Mouse (Mus musculus) CH12.LX (cell line): Measurements from ENCODE around the gene Gm28539. TPM values are rescaled to one million over a fixed set of nuclear protein-coding genes. Genes with fewer than 3 reads are reported as not detected.

Experiments used
- DNase-seq: peaks from one replicate; pipeline ENCODE4 v3.0.0-alpha.2; 2013; ENCODE audit errors: extremely low read depth
- H3K27ac ChIP-seq: 2 replicates; pipeline ENCODE4 v1.5.1; 2012; ENCODE audit warnings: low read depth, mild to moderate bottlenecking, control low read depth, moderate library complexity; ENCODE audit not compliant: insufficient read depth
- H3K27me3 ChIP-seq: replicated peaks from 2 replicates; pipeline ENCODE3; 2012; ENCODE audit warnings: inconsistent platforms
- H3K36me3 ChIP-seq, 2 experiments: replicated peaks in 1 of 2; 2 replicates each; pipeline versions ENCODE3 to v1.6.1; 2012; ENCODE audit warnings: inconsistent platforms in 1 of 2, low read length in 1 of 2, mild to moderate bottlenecking in 1 of 2, mixed read lengths in 1 of 2, moderate library complexity in 1 of 2; ENCODE audit not compliant: control insufficient read depth in 1 of 2, insufficient read depth in 1 of 2
- H3K4me1 ChIP-seq, 2 experiments: 2 replicates each; pipeline ENCODE4 v1.6.1; 2012; ENCODE audit warnings: inconsistent platforms in 1 of 2, moderate library complexity in 1 of 2; ENCODE audit not compliant: insufficient read depth in 2 of 2, control insufficient read depth in 1 of 2
- H3K4me2 ChIP-seq: 2 replicates; pipeline ENCODE4 v1.6.1; 2012; ENCODE audit warnings: low read depth, mild to moderate bottlenecking, control low read depth; ENCODE audit not compliant: poor library complexity, insufficient read depth, severe bottlenecking
- H3K4me3 ChIP-seq, 3 experiments: fragments of 150-350 bp in 1 of 3; sonication (generic) in 1 of 3; replicated peaks in 1 of 3; 2 replicates each; pipeline versions ENCODE3 to v1.5.1; 2011 to 2012; ENCODE audit warnings: low read depth in 2 of 3, low read length in 2 of 3, mild to moderate bottlenecking in 2 of 3, moderate library complexity in 2 of 3, control low read depth in 1 of 3, improper control_type of control experiment in 1 of 3, inconsistent platforms in 1 of 3, mixed read lengths in 1 of 3; ENCODE audit not compliant: poor library complexity in 1 of 3
- H3K79me2 ChIP-seq: replicated peaks from 2 replicates; pipeline ENCODE4 v1.6.1; 2012; ENCODE audit warnings: mild to moderate bottlenecking, moderate library complexity; ENCODE audit not compliant: control insufficient read depth, poor library complexity, insufficient read depth, severe bottlenecking; ENCODE audit errors: extremely low read depth
- H3K9ac ChIP-seq: 2 replicates; pipeline ENCODE4 v1.6.1; 2012; ENCODE audit warnings: low read depth, mild to moderate bottlenecking, control low read depth, moderate library complexity; ENCODE audit not compliant: insufficient read depth
- H3K9me3 ChIP-seq: replicated peaks from 2 replicates; pipeline ENCODE3; 2012; ENCODE audit warnings: low read length, inconsistent platforms, mixed read lengths
- BHLHE40 ChIP-seq: IDR thresholded peaks from 2 replicates; pipeline ENCODE4 v1.6.1; 2011; ENCODE audit warnings: mild to moderate bottlenecking, low read depth, low read length, improper control_type of control experiment
- CHD2 ChIP-seq: IDR thresholded peaks from 2 replicates; pipeline ENCODE4 v1.6.1; 2011; ENCODE audit warnings: low read length, improper control_type of control experiment
- CTCF ChIP-seq, 2 experiments: IDR thresholded peaks in 1 of 2; conservative IDR thresholded peaks in 1 of 2; 2 replicates each; pipeline ENCODE4 v1.5.1; 2011 to 2012; ENCODE audit warnings: low read depth in 2 of 2, low read length in 2 of 2, improper control_type of control experiment in 1 of 2, inconsistent platforms in 1 of 2, mild to moderate bottlenecking in 1 of 2, moderate library complexity in 1 of 2
- E2F4 ChIP-seq: IDR thresholded peaks from 2 replicates; pipeline ENCODE4 v1.6.1; 2011; ENCODE audit warnings: low read depth, low read length, improper control_type of control experiment; ENCODE audit not compliant: insufficient replicate concordance
- EP300 ChIP-seq: IDR thresholded peaks from 2 replicates; pipeline ENCODE4 v1.6.1; 2011; ENCODE audit warnings: low read length, improper control_type of control experiment
- IRF4 ChIP-seq: IDR thresholded peaks from 2 replicates; pipeline ENCODE4 v1.6.1; 2014; ENCODE audit warnings: low read depth, mild to moderate bottlenecking, inconsistent platforms, low read length, improper control_type of control experiment
- JUN ChIP-seq: IDR thresholded peaks from 2 replicates; pipeline ENCODE4 v1.6.1; 2011; ENCODE audit warnings: low read depth, mild to moderate bottlenecking, low read length, improper control_type of control experiment, moderate library complexity; ENCODE audit not compliant: insufficient read depth
- JUND ChIP-seq: conservative IDR thresholded peaks from 2 replicates; pipeline ENCODE4 v1.6.1; 2011; ENCODE audit warnings: low read depth, low read length, improper control_type of control experiment
- MAX ChIP-seq: IDR thresholded peaks from 2 replicates; pipeline ENCODE4 v1.6.1; 2011; ENCODE audit warnings: low read length, improper control_type of control experiment
- MEF2A ChIP-seq: IDR thresholded peaks from 2 replicates; pipeline ENCODE4 v1.6.1; 2014; ENCODE audit warnings: low read depth, mild to moderate bottlenecking, inconsistent platforms, low read length, improper control_type of control experiment, borderline replicate concordance
- MXI1 ChIP-seq: IDR thresholded peaks from 2 replicates; pipeline ENCODE4 v1.6.1; 2011; ENCODE audit warnings: mild to moderate bottlenecking, low read depth, low read length, improper control_type of control experiment
- NELFE ChIP-seq: IDR thresholded peaks from 2 replicates; pipeline ENCODE4 v1.6.1; 2011; ENCODE audit warnings: low read depth, low read length, improper control_type of control experiment
- NRF1 ChIP-seq: IDR thresholded peaks from 2 replicates; pipeline ENCODE4 v1.6.1; 2014; ENCODE audit warnings: low read depth, mild to moderate bottlenecking, inconsistent platforms, low read length, improper control_type of control experiment, moderate library complexity
- PAX5 ChIP-seq: IDR thresholded peaks from 2 replicates; pipeline ENCODE4 v1.6.1; 2012; ENCODE audit warnings: low read length, inconsistent platforms, mixed read lengths
- RAD21 ChIP-seq: IDR thresholded peaks from 2 replicates; pipeline ENCODE4 v1.6.1; 2011; ENCODE audit warnings: low read depth, mild to moderate bottlenecking, low read length, improper control_type of control experiment, moderate library complexity
- SMC3 ChIP-seq: IDR thresholded peaks from 2 replicates; pipeline ENCODE4 v1.6.1; 2011; ENCODE audit warnings: low read depth, low read length, improper control_type of control experiment
- TCF12 ChIP-seq: IDR thresholded peaks from 2 replicates; pipeline ENCODE4 v1.6.1; 2014; ENCODE audit warnings: low read depth, mild to moderate bottlenecking, inconsistent platforms, low read length, improper control_type of control experiment
- ZC3H11A ChIP-seq: IDR thresholded peaks from 2 replicates; pipeline ENCODE4 v1.6.1; 2012; ENCODE audit warnings: low read depth, mild to moderate bottlenecking, inconsistent platforms, low read length, improper control_type of control experiment
- dilution Hi-C: fragments of 300-500 bp; cut with MboI; formaldehyde crosslinking; loops from 2 replicates; pipeline ENCODE4 v1.14.3; 2020; ENCODE audit warnings: low sequenced_read_pairs; ENCODE audit not compliant: extremely low pct_unique_long_range_greater_than_20kb, extremely low pct_ligation_motif_present
- in situ Hi-C: fragments of 300-500 bp; cut with MboI; formaldehyde crosslinking; loops from 3 replicates; pipeline ENCODE4 v1.14.3; 2019; ENCODE audit warnings: low sequenced_read_pairs, low pct_ligation_motif_present, low pct_unique_long_range_greater_than_20kb, mixed read lengths
- polyA plus RNA-seq: library from polyadenylated mRNA; unstranded; fragments of >175 nt; gene quantifications from 2 replicates; pipeline ENCODE4 v1.2.1, GENCODE M21; 2012; ENCODE audit warnings: low read depth; ENCODE audit not compliant: insufficient read length
- total RNA-seq, 2 experiments: library from RNA; depleted of rRNA; stranded (reverse); fragments of 300-350 nt in 1 of 2; fragments of >200 nt in 1 of 2; gene quantifications; 2 replicates each; pipeline ENCODE4 v1.2.3; 2012 to 2014

The Gm28539 gene
- total and polyA plus RNA-seq, 3 experiments = 3.9 to 12.2 TPM; not detected in 1

GRCm38 (mm10) chr16:18896429-18896828 lies 60.0 kb downstream of the Gm28539 start:
- Histone ChIP-seq H3K9ac (no peak overlapping the region), H3K9me3 (no peaks in the 10 kb centered on the region), H3K4me3 (no peak overlapping the region), H3K27ac (no peak overlapping the region), H3K36me3 (peaks cover 38 to 97% of the 10 kb centered on the region in 2 experiments), H3K4me2 (no peak overlapping the region), H3K79me2 (peaks cover 29% of the 10 kb centered on the region), H3K27me3 (no peaks in the 10 kb centered on the region), H3K4me1 (peaks cover 0 to 39% of the 10 kb centered on the region in 2 experiments; a peak in 2 of 4 replicates)
- DNase-seq = no peak
- no peak for TF ChIP-seq MXI1
- no peak for TF ChIP-seq MEF2A
- TF ChIP-seq RAD21 = no peak
- dilution Hi-C loops (no loop called here), in situ Hi-C loops (no loop called here)

- no peak overlapping the region for H3K4me3 ChIP-seq
- H3K27me3 ChIP-seq = no peaks in the 10 kb centered on the region
- H3K9me3 ChIP-seq = no peaks in the 10 kb centered on the region
- no peak overlapping the region for H3K27ac ChIP-seq
- TF ChIP-seq CHD2 (no peak), MXI1 (no peak), PAX5 (no peak), E2F4 (no peak), MEF2A (no peak), ZC3H11A (no peak), NELFE (no peak), TCF12 (no peak), JUN (peak; percentile 44; the same call in 1 of the 2 replicates), CTCF (conservative IDR thresholded peaks at IDR 0.05 in 1 of 2, IDR thresholded peaks at IDR 0.05 in 1 of 2; ENCODE audit: low read depth in 2 of 2, low read length in 2 of 2) (no peak), IRF4 (peak; percentile 71; the same call in 1 of the 2 replicates), JUND (peak; percentile 88), SMC3 (no peak), RAD21 (no peak), NRF1 (no peak), BHLHE40 (no peak), EP300 (no peak; the same call in 1 of the 2 replicates), MAX (no peak)
- TF ChIP-seq, all 38 proteins: peak for 3
- no peaks in the 10 kb centered on the region for H3K79me2 ChIP-seq
- dilution Hi-C loops = no loop called here
- no peak for DNase-seq
- H3K9ac ChIP-seq = no peak overlapping the region
- in situ Hi-C loops = no loop called here
- H3K36me3 ChIP-seq = peaks cover 33 to 89% of the 10 kb centered on the region in 2 experiments
- no peak overlapping the region for H3K4me2 ChIP-seq
- peaks cover 6 to 22% of the 10 kb centered on the region in 2 experiments for H3K4me1 ChIP-seq
Measured at GRCm38 (mm10) chr16:18905648-18906047, 69.3 kb downstream of the Gm28539 start.
